Mouse (Mus musculus) neutrophil, adult 5-6 weeks (primary cell): Measurements from ENCODE around the gene Ak8. TPM values are rescaled to one million over a fixed set of nuclear protein-coding genes. Genes with fewer than 3 reads are reported as not detected.

Experiments
- ATAC-seq: fragments of 151-379, 151-347 bp; 2 replicates; pipeline ENCODE4 v1.8.0; 2017; ENCODE audit warnings: mild to moderate bottlenecking, moderate TSS enrichment; ENCODE audit not compliant: insufficient number of reproducible peaks, poor library complexity, low FRiP score, severe bottlenecking; ENCODE audit errors: extremely low read depth
- total RNA-seq: library from RNA; stranded (forward); fragments of 200-1000 nt; gene quantifications from 2 replicates; pipeline ENCODE4 v1.2.3, GENCODE M21; 2017

The Ak8 gene
- total RNA-seq, 1 experiment from 2014 or later, result 1.4 TPM

GRCm38 (mm10) chr2:28781310-28781709, 81.3 kb downstream of the Ak8 start:
- no peak for ATAC-seq

- no peak for ATAC-seq
Measured at GRCm38 (mm10) chr2:28786355-28787066, 86.5 kb downstream of the Ak8 start.

- ATAC-seq, result no peak
Measured at GRCm38 (mm10) chr2:28787067-28787619, 87.2 kb downstream of the Ak8 start.

GRCm38 (mm10) chr2:28792931-28793610, 93.1 kb downstream of the Ak8 start:
- no peak for ATAC-seq

- no peak for ATAC-seq
Measured at GRCm38 (mm10) chr2:28794623-28795022, 94.7 kb downstream of the Ak8 start.

- no peak for ATAC-seq
Measured at GRCm38 (mm10) chr2:28796298-28796697, 96.3 kb downstream of the Ak8 start.

- no peak for ATAC-seq
Measured at GRCm38 (mm10) chr2:28797490-28798106, 97.6 kb downstream of the Ak8 start.

- ATAC-seq, result no peak
Measured at GRCm38 (mm10) chr2:28798390-28798789, 98.4 kb downstream of the Ak8 start.

GRCm38 (mm10) chr2:28799575-28799974, 99.6 kb downstream of the Ak8 start:
- ATAC-seq, result no peak

- ATAC-seq, result no peak
Measured at GRCm38 (mm10) chr2:28803406-28803805, 103.4 kb downstream of the Ak8 start.

GRCm38 (mm10) chr2:28808841-28809240, 108.9 kb downstream of the Ak8 start:
- ATAC-seq, result no peak

GRCm38 (mm10) chr2:28810260-28811013, 110.5 kb downstream of the Ak8 start:
- no peak for ATAC-seq

GRCm38 (mm10) chr2:28818866-28819265, 118.9 kb downstream of the Ak8 start:
- no peak for ATAC-seq

- no peak for ATAC-seq
Measured at GRCm38 (mm10) chr2:28829265-28829664, 129.3 kb downstream of the Ak8 start.

- ATAC-seq, result no peak
Measured at GRCm38 (mm10) chr2:28836181-28836940, 136.4 kb downstream of the Ak8 start.

GRCm38 (mm10) chr2:28839501-28840221, 139.7 kb downstream of the Ak8 start:
- peak; percentile 2; the same call in 1 of the 2 replicates for ATAC-seq

- peak; percentile 95 for ATAC-seq
Measured at GRCm38 (mm10) chr2:28840222-28840951, 140.4 kb downstream of the Ak8 start, which contains the start of the genes Gtf3c4 and Ddx31. Gene Gtf3c4 (minus strand): TSS chr2:28840360. Gene Ddx31 (plus strand): TSS chr2:28840406.
